Mouse (Mus musculus) MEL-GATA-1-ER (cell line): ENCODE results near the gene Mid1.
"Not testable (repeated sequence)": the region's sequence is repeated elsewhere in the genome, so short reads cannot be mapped to it uniquely, and the experiment has no call there.

ENCODE experiments used
- DNase-seq: peaks from one replicate; pipeline ENCODE4 v3.0.0-alpha.2; 2012; ENCODE audit warnings: low read depth; ENCODE audit errors: extremely low read depth

Mid1 gene

DNA sequence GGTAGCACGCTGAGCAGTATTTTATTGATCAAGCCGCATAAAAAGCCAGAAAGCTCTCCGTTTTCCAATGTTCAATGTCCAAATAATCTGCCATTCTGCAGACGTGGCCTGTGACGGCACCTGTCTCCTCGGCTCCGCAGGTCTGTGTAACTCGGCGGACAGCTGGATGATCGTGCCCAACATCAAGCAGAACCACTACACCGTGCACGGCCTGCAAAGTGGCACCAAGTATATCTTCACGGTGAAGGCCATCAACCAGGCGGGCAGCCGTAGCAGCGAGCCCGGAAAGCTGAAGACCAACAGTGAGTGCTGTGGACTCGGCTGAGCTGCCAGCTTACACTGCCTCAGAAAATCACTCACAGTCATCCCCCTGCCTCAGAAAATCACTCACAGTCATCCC, 300.8 kb downstream of the Mid1 start:
- DNase-seq = not testable (repeated sequence)

DNA sequence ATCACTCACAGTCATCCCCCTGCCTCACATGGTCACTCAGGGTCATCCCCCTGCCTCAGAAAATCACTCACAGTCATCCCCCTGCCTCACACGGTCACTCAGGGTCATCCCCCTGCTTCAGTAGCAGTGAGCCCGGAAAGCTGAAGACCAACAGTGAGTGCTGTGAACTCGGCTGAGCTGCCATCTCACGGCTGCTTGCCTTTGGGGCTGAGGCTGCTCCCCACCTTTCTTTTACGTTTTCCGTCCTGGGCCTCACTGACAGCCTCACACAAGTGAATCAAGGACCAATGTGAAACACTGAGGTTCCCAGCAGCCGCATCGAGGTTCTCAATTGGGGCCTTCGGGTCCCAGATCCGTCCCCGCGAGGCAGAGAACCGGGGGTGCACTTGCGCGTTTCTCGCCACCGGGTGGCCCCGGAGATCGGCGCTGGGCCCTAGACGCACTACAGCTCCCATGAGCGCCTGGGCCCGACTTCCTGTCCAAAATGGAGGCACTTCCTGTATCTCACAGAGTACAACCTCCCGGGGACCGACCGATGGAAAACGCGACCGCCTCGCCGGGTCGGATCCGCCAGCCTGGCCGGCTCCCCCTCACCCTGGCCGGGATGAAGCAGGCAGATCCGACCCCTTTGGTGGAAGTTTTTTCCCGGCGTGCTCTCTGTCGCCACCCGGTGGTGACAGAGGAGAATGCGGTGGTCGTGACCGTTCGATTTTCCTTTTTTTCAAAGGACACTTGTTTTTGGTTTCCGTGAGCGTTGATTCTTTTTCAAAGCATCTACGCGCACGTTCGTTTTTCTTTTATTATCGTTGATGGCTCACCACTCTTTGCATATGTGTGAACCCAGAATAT, 301.7 kb downstream of the Mid1 start:
- not testable (repeated sequence) for DNase-seq

DNA sequence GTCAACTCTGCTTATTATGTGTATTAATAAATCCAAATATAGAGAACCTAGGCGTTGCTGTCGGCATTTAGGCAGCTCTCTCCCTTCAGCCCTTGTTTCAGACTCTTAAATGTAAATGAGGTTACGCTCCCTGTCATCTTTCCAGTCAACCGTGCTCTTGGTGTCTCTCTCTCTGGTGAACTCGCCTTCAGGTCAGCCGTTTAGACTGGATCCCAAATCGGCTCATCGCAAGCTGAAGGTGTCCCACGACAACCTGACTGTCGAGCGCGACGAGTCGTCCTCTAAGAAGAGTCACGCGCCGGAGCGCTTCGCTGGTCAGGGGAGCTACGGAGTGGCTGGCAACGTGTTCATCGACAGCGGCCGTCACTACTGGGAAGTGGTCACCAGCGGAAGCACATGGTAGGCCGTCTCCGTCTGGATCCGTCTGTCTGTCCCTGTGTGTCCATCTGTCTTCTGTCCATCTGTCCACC, 302.4 kb downstream of the Mid1 start:
- DNase-seq = not testable (repeated sequence)

GRCm38 (mm10) chrX:169988571-169989218, 303.7 kb downstream of the Mid1 start:
- not testable (repeated sequence) for DNase-seq

DNA sequence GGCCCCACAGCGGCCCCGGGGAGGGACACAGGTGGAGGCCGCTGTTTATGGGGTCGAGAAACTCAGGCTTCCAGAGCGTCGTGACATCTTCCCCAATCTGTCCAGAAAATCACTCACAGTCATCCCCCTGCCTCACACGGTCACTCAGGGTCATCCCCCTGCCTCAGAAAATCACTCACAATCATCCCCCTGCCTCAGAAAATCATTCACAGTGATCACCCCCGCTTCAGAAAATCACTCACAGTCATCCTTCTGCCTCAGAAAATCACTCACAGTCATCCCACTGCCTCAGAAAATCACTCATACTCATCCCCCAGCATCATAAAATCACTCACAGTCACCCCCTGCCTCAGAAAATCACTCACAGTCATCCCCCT, 304.2 kb downstream of the Mid1 start:
- DNase-seq = not testable (repeated sequence)

- DNase-seq = not testable (repeated sequence)
Observed at GRCm38 (mm10) chrX:169989691-169990631, 305.0 kb downstream of the Mid1 start.

DNA sequence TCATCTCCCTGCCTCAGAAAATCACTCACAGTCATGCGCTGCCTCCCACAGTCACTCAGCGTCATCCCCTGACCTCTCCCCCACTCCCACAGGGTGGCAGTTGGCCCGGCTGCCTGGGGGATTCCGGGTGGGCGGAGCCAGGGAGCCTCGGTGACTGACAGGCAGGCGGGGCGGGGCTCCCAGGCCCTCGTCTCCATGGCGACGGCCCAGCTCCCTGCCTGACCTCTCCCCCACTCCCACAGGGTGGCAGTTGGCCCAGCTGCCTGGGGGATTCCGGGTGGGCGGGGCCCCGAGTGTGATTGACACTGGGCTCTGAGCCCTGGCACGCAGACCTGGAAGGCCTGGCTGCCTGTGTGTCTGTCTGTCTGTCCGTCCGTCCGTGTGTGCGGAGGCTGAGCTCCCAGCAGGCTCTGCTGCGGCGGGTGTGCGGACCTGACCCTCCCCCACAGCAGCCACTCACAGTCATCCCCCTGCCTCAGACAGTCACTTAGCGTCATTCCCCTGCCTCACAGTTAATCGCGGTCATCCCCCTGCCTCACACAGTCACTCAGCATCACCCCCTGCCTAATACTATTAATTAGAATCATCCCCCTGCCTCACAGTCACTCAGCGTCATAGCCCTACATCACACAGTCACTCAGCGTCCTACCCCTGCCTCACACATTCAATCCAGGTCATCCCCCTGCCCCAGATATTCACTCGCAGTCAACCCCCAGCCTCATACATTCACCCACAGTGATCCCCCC, 306.3 kb downstream of the Mid1 start:
- DNase-seq = peak; percentile 54

DNA sequence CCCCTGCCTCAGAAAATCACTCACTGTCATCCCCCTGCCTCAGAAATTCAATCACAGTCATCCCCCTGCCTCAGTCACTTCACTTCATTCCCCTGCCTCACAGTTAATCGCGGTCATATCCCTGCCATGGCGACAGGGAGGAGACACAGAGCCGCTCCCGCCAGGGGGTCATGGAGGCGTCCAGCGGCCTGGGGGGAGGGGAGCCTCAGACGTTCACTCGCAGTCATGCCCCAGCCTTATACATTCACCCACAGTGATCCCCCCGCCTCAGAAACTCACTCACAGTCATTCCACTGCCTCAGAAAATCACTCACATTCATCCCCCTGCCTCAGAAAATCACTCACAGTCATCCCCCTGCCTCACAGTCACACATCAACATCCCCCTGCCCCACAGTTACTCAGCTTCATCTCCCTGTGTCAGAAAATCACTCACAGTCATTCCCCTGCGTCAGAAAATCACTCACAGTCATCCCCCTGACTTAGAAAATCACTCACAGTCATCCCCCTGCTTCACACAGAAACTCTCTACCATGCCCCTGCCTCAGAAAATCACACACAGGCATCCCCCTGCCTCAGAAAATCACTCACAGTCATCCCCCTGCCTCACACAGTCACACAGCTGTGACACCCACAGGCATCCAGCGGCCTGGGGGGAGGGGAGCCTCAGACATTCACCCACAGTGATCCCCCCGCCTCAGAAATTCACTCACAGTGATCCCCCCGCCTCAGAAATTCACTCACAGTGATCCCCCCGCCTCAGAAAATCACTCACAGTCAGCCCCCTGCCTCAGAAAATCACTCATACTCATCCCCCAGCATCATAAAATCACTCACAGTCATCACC, 307.3 kb downstream of the Mid1 start:
- peak; percentile 66 for DNase-seq

DNA sequence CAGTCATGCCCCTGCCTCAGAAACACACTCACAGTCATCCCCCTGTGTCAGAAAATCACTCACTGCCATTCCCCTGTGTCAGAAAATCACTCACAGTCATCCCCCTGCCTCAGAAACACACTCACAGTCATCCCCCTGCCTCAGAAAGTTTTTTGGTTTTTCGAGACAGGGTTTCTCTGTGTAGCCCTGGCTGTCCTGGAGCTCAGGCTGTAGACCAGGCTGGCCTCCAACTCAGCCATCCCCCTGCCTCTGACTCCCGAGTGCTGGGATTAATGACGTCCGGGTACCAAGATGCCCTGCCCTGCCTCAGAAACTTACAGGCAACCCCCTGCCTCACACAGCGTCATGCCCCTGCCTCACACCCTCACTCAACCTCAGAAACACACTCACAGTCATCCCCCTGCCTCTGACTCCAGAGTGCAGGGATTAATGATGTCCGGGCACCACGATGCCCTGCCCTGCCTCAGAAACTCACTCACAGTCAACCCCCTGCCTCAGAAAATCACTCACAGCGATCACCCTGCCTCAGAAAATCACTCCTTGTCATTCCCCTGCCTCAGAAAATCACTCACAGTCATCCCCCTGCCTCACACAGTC, 308.1 kb downstream of the Mid1 start:
- not testable (repeated sequence) for DNase-seq

GRCm38 (mm10) chrX:169994011-169994865, 309.2 kb downstream of the Mid1 start:
- DNase-seq = not testable (repeated sequence)

GRCm38 (mm10) chrX:169994866-169995711, 310.1 kb downstream of the Mid1 start:
- DNase-seq = peak; percentile 83

- not testable (repeated sequence) for DNase-seq
Observed at GRCm38 (mm10) chrX:169995909-169996521, 311.0 kb downstream of the Mid1 start.

GRCm38 (mm10) chrX:169996926-169997325, 311.9 kb downstream of the Mid1 start:
- not testable (repeated sequence) for DNase-seq

GRCm38 (mm10) chrX:169997456-169997853, 312.5 kb downstream of the Mid1 start:
- DNase-seq = not testable (repeated sequence)

DNA sequence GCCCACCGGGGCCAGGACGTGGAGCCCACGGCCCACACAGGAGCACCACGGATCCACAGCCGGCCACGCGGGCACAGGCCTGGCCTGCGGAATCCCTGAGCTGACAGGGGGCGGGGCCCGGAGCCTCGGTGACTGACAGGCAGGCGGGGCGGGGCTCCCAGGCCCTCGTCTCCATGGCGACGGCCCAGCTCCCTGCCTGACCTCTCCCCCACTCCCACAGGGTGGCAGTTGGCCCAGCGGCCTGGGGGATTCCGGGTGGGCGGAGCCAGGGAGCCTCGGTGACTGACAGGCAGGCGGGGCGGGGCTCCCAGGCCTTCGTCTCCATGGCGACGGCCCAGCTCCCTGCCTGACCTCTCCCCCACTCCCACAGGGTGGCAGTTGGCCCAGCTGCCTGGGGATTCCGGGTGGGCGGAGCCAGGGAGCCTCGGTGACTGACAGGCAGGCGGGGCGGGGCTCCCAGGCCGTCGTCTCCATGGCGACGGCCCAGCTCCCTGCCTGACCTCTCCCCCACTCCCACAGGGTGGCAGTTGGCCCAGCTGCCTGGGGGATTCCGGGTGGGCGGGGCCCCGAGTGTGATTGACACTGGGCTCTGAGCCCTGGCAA, 313.0 kb downstream of the Mid1 start:
- DNase-seq = peak; percentile 77

DNA sequence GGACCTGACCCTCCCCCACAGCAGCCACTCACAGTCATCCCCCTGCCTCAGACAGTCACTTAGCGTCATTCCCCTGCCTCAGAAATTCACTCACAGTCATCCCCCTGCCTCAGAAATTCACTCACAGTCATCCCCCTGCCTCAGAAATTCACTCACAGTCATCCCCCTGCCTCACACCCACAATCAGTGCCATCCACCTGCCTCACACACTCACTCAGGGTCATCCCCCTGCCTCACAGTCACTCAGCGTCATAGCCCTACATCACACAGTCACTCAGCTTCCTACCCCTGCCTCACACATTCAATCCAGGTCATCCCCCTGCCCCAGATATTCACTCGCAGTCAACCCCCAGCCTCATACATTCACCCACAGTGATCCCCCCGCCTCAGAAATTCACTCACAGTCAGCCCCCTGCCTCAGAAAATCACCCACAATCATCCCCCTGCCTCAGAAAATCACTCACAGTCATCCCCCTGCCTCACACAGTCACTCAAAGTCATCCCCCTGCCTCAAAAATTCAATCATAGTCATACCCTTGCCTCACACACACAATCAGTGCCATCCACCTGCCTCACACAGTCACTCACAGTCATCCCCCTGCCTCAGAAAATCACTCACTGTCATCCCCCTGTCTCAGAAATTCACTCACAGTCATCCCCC, 313.7 kb downstream of the Mid1 start:
- DNase-seq = not testable (repeated sequence)
